Mouse (Mus musculus): ENCODE results near the gene Klhl35.
"Not testable (repeated sequence)": the region's sequence is repeated elsewhere in the genome, so short reads cannot be mapped to it uniquely, and the experiment has no call there.

Gene Klhl35

GRCm38 (mm10) chr7:99500201-99500600 is 34.4 kb downstream of the Klhl35 start:
- DNase-seq (ENCODE audit: low read depth, low spot score): peak; percentile 82

GRCm38 (mm10) chr7:99500655-99501054 is 34.9 kb downstream of the Klhl35 start:
- no peak for DNase-seq (ENCODE audit: low read depth, low spot score)

GRCm38 (mm10) chr7:99501148-99501547 is 35.3 kb downstream of the Klhl35 start:
- DNase-seq (ENCODE audit: low read depth, low spot score): no peak

GRCm38 (mm10) chr7:99504556-99504955 is 38.8 kb downstream of the Klhl35 start:
- no peak for DNase-seq (ENCODE audit: low read depth, low spot score)

- DNase-seq (ENCODE audit: low read depth, low spot score): not testable (repeated sequence)
Measured at GRCm38 (mm10) chr7:99508187-99508586, 42.4 kb downstream of the Klhl35 start.

GRCm38 (mm10) chr7:99510087-99510501 is 44.3 kb downstream of the Klhl35 start:
- DNase-seq (ENCODE audit: low read depth, low spot score): peak; percentile 25

GRCm38 (mm10) chr7:99516092-99516813 is 50.4 kb downstream of the Klhl35 start:
- DNase-seq (ENCODE audit: low read depth, low spot score): no peak

GRCm38 (mm10) chr7:99516814-99517157 is 51.0 kb downstream of the Klhl35 start:
- no peak for DNase-seq (ENCODE audit: low read depth, low spot score)

DNA sequence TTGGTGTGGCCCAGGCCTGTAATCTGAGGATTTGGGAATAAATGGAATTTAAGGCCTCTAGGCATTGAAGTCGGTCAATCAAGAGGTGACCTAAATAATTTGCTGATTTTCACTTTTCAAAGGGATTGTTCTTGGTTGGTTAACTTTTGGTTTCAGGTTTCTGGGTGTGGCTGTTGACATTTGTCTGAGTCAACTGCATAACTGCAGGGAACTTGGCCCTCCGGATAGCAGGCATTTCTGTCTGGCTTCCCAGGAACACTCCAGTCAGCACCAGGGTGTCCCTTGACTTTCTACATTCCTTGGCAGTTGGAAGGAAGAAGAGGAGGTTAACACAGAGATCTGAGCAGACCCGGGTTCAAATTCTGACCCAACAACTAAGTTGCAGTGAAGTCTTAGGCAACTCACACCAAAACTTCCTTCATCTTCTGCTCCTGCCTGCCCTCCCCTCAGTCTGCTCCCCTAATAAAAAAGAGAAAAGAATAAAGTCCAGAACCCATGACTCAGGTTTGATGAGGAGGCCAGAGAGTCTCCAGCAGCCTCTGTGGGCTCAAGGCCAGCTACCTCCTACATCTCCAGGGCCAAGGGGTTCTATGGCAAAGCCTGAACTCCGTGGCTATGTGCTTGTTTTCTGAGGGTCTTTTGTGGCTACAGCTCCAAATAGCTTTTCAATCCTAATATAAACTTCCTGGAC is 53.3 kb downstream of the Klhl35 start:
- peak; percentile 83 for DNase-seq (ENCODE audit: low read depth, low spot score)

- no peak for DNase-seq (ENCODE audit: low read depth, low spot score)
Measured at GRCm38 (mm10) chr7:99523121-99523520, 57.3 kb downstream of the Klhl35 start.
